Mouse (Mus musculus) 3134 (cell line): Measurements from ENCODE around the gene Cpne2.

ENCODE experiments used
- DNase-seq: peaks from one replicate; pipeline ENCODE4 v3.0.0-alpha.2; 2011; ENCODE audit warnings: low spot score; ENCODE audit not compliant: insufficient read length; ENCODE audit errors: extremely low read depth

The Cpne2 gene

GRCm38 (mm10) chr8:94534612-94535011 is 1.8 kb downstream of the Cpne2 start:
- no peak for DNase-seq

- DNase-seq: no peak
Measured at GRCm38 (mm10) chr8:94535631-94536030, 2.8 kb downstream of the Cpne2 start.

GRCm38 (mm10) chr8:94537456-94537855 is 4.7 kb downstream of the Cpne2 start:
- peak; percentile 36 for DNase-seq

GRCm38 (mm10) chr8:94540025-94540424 is 7.2 kb downstream of the Cpne2 start:
- no peak for DNase-seq

- peak; percentile 21 for DNase-seq
Measured at GRCm38 (mm10) chr8:94540889-94541795, 8.4 kb downstream of the Cpne2 start.

- DNase-seq: no peak
Measured at GRCm38 (mm10) chr8:94543981-94544380, 11.2 kb downstream of the Cpne2 start.

GRCm38 (mm10) chr8:94549041-94549440 is 16.3 kb downstream of the Cpne2 start:
- DNase-seq: no peak

GRCm38 (mm10) chr8:94549482-94549881 is 16.7 kb downstream of the Cpne2 start:
- no peak for DNase-seq

- no peak for DNase-seq
Measured at GRCm38 (mm10) chr8:94549998-94550397, 17.2 kb downstream of the Cpne2 start.

GRCm38 (mm10) chr8:94551471-94552422 is 19.0 kb downstream of the Cpne2 start:
- peak; percentile 72 for DNase-seq

- DNase-seq: peak; percentile 53
Measured at GRCm38 (mm10) chr8:94552696-94553095, 19.9 kb downstream of the Cpne2 start.

- DNase-seq: peak; percentile 30
Measured at GRCm38 (mm10) chr8:94557281-94557680, 24.5 kb downstream of the Cpne2 start.

GRCm38 (mm10) chr8:94561256-94561655 is 28.5 kb downstream of the Cpne2 start:
- no peak for DNase-seq

GRCm38 (mm10) chr8:94564421-94564820 is 31.6 kb downstream of the Cpne2 start:
- DNase-seq: no peak

GRCm38 (mm10) chr8:94566033-94566432 is 33.2 kb downstream of the Cpne2 start:
- no peak for DNase-seq

- no peak for DNase-seq
Measured at GRCm38 (mm10) chr8:94566446-94567158, 33.8 kb downstream of the Cpne2 start.

GRCm38 (mm10) chr8:94567159-94567849 is 34.5 kb downstream of the Cpne2 start:
- no peak for DNase-seq

- DNase-seq: no peak
Measured at GRCm38 (mm10) chr8:94568098-94568497, 35.3 kb downstream of the Cpne2 start.

GRCm38 (mm10) chr8:94569419-94569818 is 36.6 kb downstream of the Cpne2 start:
- DNase-seq: no peak

GRCm38 (mm10) chr8:94571896-94572295 is 39.1 kb downstream of the Cpne2 start:
- peak; percentile 53 for DNase-seq
